Mouse (Mus musculus): ENCODE measurements around the gene Fbxl7.

Gene Fbxl7

DNA sequence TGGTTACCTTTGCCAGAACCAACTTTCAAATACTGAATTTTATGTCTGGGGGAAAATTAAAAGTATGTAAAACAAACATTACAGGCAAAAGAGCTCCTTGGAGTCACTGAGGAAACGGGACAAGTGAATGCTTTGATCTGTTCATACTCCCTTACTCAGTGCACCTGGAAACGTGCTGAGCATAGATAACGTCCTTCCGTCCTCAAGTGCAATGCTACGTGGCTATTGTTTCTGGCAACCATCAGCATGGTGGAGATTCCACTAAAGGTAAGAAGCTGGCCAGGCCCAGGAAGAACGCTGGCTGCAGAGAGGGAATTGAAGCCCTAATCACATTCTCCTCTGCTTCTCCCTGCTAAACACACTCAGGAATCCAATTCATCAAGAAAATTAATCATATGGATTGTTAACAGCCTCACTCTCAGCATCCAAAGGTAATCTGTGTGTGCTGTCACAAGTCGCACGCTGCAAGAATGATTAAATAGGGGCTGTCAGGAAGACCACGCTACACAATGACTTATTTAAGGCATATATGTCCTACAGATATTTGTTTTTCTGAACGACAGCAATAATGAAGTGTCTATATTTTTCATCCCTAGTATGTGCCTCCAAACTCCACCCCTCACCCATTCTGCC, 206.8 kb downstream of the Fbxl7 start:
- no peak for DNase-seq

DNA sequence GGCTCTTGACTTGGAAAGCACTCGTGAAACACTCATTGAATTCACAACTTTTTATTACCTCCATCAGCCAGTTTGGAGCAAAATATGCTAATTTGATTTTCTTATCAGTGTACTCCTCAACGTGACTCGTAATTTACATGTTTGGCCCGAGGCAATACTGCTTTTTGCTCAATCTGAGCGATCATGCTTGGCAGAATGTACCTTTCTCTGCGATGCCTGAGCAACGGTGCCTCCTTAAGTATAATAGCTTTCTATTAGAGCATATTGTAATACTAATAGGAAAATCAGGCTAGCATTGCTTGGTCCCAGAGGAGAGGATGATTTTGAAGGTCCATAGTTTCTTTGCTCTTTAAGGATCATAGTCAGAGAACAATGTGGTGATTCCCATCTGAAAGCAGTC, 207.7 kb downstream of the Fbxl7 start:
- no peak for DNase-seq

DNA sequence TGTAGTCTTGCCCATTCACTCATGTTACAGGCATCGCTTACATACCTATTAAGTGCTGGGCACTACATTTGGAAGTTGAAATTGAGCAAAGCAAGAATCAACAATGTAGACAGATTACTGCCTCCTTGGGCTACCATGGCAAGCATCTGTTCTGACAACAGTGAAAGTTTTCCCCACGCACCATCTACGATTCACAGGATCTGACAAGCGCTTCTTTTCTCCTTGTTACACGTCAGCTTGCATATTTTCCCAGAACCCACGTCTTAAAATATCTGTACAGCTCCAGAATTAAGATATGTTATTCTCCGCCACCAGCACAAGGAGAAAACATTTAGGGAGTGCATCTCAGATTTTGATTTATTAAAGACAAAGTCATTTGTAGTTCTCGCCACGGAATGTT, 213.1 kb downstream of the Fbxl7 start:
- DNase-seq: no peak

DNA sequence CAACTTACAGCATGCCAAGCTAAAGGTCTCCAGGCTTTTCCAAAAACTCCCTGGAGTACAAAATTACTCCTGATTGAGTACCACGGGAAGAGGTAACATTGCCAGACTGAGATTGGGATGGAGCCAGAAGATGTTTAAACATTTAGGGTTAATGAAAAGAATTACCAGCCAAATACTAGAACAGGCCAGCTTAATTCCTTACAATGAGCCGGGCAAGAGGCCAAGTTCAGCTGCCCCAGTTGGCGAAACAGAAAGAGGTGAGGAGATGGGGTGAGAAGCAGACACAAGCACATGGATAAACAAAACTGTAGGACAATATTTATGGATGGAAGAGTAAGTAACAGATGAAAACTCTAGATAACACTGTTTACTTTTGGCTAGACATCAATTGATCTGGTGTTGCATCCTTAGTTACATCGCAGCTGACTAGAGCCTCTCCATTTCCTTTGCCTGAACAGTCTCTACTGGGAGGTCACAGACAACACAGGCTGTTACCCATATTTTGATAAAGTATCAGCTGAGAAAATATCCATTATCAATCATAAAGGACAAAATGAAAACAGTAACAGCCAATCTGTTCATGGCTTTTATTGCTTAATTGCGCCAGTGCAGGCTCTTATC, 222.0 kb downstream of the Fbxl7 start:
- DNase-seq: no peak

DNA sequence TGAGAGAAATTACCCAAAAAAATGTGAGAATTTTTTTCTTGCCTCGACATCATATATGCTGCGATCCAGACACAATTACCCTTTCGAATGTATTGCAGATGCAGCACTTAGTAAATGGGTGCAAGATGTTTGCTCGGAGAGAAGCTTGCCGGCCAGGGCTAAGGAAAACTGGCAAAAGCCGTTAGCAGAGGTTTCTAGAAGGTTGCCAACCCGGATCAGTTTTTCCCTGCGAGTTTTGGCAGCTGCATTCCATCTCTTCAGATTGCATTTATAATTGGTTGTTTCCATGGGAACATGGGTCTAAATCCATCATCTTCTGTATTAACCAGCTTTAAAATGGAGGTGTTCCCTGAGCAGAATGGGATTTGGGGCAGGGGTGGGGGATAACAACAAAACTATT, 240.4 kb downstream of the Fbxl7 start:
- no peak for DNase-seq

DNA sequence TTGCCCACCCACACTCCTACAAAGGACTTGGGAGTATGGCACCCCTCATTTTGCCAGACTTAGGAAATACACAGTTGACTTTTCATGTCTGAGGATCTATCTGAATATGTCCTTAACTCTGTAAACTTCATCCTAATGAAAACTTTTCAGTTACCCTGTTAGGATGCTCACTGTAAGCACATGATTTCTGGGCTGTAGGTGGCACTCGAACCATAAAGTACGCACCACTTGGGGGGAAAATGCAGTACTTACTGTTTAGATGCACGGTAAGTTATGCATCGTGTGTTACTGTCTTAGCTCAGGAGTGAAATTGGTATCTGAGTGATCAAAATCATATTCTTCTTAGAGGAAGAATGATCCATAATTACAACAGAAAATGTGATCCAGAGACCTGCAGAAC, 252.8 kb downstream of the Fbxl7 start:
- DNase-seq: no peak

DNA sequence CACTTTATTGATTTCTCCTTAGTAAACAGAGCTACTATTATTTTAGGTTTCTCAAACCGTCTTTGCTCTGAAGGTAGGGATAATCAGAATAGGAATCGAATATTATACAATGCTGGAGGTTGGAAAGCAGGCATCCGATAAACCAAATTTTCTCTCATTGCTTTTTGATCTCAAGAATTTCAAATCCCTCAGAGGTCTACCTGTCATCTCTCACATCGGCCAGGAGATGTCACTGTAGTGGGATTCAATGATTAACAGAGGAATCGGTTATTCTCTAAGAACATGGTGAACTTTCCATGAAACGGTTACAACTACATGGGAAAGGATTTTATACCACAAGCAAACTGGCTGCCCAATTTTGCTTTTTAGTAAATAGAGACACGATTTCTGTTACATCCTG, 255.7 kb downstream of the Fbxl7 start:
- DNase-seq: peak; percentile 27

DNA sequence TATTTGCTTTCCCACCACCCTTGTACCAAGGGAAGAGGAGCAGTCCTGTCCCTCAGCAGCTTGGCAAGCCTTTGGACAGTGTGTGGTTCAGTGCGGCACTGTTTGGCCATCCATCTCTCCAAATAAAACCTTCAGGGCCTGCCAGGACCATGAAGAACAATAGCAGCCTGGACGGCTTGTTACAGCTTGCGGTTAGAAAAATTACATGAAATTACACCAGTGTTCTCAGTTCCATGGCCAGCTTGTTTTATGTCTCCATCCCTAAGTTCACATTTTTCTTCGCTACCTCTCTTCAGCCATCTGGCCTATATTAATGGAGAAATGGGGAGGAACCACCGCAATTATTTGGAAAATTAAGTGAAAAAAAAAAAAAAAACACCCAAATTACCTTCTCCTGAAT, 259.8 kb downstream of the Fbxl7 start:
- DNase-seq: no peak

DNA sequence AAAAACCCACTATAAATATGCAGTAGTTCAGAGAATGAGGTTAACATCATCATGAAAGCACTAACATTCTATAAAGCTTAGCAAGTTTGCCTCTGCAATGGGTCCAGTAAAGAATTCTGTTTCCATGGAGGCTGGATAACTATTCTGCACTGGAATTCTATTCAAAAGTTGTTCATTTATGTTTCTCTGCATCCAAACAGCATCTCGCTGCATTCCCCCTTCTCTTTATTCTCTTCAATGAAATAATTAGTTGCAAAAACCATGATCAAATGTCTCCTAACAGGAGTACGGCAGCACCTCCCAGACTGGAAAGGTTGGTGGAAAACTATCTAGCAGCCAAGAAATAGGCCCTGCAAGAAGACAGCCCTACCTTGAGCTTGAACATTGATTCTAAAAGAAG, 267.2 kb downstream of the Fbxl7 start:
- no peak for DNase-seq

GRCm38 (mm10) chr15:26623242-26623641, 272.1 kb downstream of the Fbxl7 start:
- DNase-seq: no peak

- peak; percentile 75 for DNase-seq
Observed at GRCm38 (mm10) chr15:26620279-26620678, 275.1 kb downstream of the Fbxl7 start.

GRCm38 (mm10) chr15:26619221-26619620, 276.2 kb downstream of the Fbxl7 start:
- DNase-seq: peak; percentile 56

DNA sequence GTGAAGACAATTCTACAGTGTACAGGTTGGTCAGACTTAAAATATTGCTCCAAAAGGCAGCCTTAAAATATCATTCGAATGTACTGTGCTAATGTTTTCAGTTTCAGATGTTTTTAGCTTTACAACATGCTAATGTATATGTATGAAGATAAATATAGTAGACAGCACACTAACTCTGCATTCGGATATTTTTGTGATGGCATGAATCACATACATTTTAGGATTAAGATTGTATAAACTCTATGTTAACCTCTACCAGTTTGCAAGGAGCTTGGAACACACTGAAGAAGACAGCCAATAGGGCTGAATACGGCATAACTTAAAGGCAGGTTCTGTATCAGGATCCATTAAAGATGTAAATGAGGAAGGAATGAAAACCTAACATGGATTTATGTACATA, 299.1 kb downstream of the Fbxl7 start:
- DNase-seq: no peak

- no peak for DNase-seq
Observed at GRCm38 (mm10) chr15:26579947-26580709, 315.3 kb downstream of the Fbxl7 start.

DNA sequence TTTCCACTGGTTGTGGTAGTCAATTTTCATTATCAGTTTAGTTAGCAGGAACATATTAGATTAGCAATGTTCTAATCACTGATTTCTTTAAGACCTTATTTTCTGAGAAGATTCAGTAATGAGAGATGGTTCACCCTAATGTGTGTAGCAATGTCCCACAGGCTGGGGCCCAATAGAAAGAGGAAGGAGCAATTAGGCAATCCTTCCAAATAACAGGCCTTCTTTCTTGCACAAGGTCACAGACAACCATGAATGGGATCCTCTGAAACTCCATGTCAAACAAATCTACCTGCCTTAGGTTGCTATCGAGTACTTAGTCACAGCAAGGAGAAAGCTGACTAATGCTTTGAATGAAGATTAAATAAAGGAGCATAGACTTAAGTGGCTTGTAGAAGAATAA, 316.9 kb downstream of the Fbxl7 start:
- DNase-seq: no peak

- DNase-seq: no peak
Observed at GRCm38 (mm10) chr15:26566076-26566475, 329.3 kb downstream of the Fbxl7 start.

GRCm38 (mm10) chr15:26553620-26554019, 341.8 kb downstream of the Fbxl7 start:
- no peak for DNase-seq

GRCm38 (mm10) chr15:26533997-26534700, 361.2 kb downstream of the Fbxl7 start:
- DNase-seq: no peak

- DNase-seq: peak; percentile 33
Observed at GRCm38 (mm10) chr15:26519220-26519631, 376.2 kb downstream of the Fbxl7 start.

DNA sequence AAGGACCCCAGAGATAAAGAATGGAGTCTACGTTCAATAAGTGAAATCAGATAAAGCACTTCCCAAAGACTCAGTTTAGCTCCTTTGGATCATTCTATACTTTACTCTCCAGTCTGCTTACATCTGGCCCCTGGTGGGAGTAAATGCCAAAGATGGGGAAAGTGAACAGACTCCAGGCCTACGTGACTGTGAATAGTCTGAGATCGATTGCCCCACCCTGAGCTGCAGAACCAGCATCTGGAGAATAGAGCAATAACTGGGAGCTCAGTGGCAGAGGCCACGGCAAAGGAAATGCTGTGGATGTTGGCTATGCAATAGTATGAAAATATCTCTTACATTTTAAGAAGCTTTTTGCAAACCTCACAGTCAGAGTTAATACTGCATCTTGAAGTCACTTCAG, 394.4 kb downstream of the Fbxl7 start:
- DNase-seq: no peak

Data from embryo, embryonic 11 days (tissue).